Mouse (Mus musculus) thymus, postnatal 4 days (tissue): ENCODE results near the gene Dnah3.
A peak's percentile ranks its signal among the peaks of the same experiment; 100 is the strongest.

Experiments
- DNase-seq: peaks from one replicate; pipeline ENCODE4 v3.0.0; 2021

Gene Dnah3

GRCm38 (mm10) chr7:119936321-119936720 lies 158.8 kb downstream of the Dnah3 start:
- DNase-seq, result no peak

GRCm38 (mm10) chr7:119928783-119929440 lies 166.2 kb downstream of the Dnah3 start:
- no peak for DNase-seq

DNA sequence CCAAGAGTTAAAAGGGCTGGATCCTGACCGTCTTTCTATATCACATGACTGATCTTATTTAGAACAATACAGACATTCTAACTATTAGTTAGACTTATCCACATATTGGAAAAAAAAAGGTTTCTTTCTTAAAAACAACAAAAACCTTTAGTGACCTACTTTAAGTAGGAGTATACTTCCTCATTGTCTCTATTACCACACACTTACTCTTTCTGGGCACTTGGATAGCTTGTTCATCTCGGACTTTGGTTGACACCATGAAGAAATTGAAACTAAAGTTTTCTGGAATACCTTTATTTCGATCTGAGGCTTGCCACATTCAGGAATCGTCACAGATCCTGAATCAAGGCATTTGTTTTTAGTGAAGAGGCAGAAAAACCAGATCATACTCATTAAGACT lies 174.0 kb downstream of the Dnah3 start:
- DNase-seq, result no peak

GRCm38 (mm10) chr7:119920457-119920856 lies 174.6 kb downstream of the Dnah3 start:
- DNase-seq, result no peak

- DNase-seq, result no peak
These were observed 183.4 kb downstream of the Dnah3 start for GRCm38 (mm10) chr7:119911727-119912126.

GRCm38 (mm10) chr7:119906523-119907215 lies 188.4 kb downstream of the Dnah3 start:
- no peak for DNase-seq

GRCm38 (mm10) chr7:119899386-119900057 lies 195.6 kb downstream of the Dnah3 start:
- DNase-seq, result no peak

- DNase-seq, result no peak
These were observed 196.7 kb downstream of the Dnah3 start for GRCm38 (mm10) chr7:119898247-119898856.

- no peak for DNase-seq
These were observed 197.5 kb downstream of the Dnah3 start for GRCm38 (mm10) chr7:119897521-119898109.

DNA sequence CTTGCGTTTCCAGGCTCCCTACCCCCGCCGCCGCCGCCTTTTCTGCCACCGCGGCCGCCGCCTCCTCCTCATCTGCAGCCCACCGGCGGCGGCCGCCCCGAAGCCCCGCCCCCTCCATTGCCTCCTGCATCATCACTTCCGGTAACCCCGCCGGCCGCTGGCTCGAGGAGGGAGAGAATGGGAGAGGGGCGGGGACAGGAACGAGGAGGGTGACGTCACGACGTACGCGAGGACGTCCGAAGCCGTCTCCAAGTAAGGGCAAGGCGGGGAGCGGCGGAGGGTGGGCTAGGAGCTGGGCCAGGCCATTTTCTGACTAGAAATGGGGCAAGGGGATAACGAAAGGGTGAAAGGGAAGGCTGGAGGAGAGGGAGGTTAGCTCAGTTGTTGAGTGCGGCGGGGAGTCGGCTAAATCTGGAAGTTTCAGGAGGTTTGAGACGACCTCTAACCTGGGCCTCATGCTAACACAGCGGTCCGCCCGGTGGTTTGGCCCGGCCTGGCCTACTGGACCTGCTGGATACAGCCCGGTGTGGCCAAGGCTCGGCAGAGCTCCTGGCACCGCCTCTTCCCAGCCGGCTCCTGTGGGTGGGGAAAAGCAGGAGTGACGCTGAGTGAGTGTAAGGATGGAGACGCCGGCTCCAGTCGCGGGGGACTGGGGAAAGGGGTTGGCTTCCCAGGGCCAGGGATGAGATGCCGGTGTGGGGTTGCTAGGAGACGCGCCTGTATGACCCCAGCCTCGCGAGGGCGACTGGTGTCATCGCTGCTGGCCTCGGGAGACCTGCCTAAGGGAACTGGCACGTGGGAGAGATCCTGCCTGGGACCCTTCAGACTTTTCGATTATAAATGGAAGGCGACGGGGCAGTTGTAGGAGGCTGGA lies 199.2 kb downstream of the Dnah3 start, which contains the start of the genes Lyrm1 and Dcun1d3:
Lyrm1 (plus strand) TSS at position 223 of the 874 bp plus-strand sequence.
Dcun1d3 (minus strand) TSS at position 660 of the 874 bp plus-strand sequence.
- DNase-seq, result peak; percentile 98

GRCm38 (mm10) chr7:119894818-119895544 lies 200.1 kb downstream of the Dnah3 start:
- no peak for DNase-seq

GRCm38 (mm10) chr7:119892742-119893141 lies 202.3 kb downstream of the Dnah3 start:
- DNase-seq, result no peak

- no peak for DNase-seq
These were observed 202.9 kb downstream of the Dnah3 start for GRCm38 (mm10) chr7:119892198-119892597.

DNA sequence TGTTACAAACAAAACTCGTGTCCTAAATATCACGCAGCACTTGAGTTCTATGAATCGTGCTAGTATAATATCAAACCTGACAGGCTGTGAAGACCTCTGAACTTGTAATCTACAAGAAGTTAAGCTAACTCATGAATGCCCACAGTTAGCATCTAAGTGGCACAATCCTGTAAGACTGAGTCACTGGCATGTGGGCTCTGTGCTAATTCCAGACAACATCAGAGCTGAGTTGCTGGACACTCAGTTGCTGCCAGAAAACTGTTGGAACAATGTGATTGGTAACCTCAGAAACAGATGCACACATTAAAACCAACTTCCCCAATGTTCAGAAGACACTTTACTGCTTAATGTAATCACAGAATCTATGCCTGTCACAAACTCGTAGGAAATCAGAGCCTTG lies 207.2 kb downstream of the Dnah3 start:
- DNase-seq, result no peak

GRCm38 (mm10) chr7:119881229-119881628 lies 213.9 kb downstream of the Dnah3 start:
- DNase-seq, result no peak

GRCm38 (mm10) chr7:119880345-119880744 lies 214.7 kb downstream of the Dnah3 start:
- DNase-seq, result no peak

DNA sequence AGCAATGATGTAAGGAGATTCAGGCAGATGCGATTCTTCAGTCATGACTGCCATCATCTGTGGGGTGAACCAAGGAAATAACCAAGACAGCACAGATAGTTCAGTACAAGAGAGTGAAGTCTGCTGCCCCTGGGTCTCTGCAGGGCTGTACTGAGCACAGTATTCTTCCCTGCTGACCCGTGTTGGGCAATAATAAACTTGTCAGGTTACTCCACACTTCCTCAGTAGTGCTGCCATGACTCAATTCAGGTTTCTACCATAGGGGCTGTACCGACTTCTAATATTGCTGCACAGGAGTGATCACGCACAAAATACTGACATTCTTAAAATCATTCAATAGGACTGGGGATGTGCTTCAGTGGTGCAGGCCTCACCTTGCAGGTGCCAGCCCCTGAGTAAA lies 215.9 kb downstream of the Dnah3 start:
- no peak for DNase-seq

DNA sequence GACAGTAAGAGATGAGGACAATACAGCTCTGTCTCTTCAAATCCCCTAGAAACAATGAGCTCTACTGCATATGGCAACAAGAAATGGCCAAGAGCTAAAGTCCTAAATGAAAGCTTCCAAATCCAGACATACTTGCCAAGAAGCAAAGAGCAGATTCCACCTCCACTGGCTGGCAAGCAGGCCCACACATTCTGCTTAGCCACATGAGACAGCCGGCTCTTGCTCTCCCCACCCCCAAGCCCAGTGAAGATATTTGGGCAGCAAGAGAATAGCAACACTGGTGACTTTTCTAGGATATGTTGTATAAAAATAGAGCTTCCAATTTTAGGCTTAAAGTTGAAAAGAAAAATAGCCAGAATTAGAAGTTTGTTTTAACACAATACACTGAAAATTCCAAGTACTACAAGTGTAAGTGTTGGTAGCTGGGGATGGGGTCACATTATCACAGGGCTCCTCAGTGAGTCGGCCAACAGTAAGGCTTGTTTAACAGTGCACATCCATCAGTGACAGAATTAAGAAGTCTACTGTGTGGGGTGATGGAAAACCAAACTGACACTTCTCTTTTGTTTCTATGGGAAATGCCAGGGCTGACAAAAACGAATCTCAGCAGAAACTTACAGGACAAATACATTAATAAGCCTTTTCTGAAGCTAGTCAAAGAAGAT lies 219.2 kb downstream of the Dnah3 start:
- DNase-seq, result no peak

DNA sequence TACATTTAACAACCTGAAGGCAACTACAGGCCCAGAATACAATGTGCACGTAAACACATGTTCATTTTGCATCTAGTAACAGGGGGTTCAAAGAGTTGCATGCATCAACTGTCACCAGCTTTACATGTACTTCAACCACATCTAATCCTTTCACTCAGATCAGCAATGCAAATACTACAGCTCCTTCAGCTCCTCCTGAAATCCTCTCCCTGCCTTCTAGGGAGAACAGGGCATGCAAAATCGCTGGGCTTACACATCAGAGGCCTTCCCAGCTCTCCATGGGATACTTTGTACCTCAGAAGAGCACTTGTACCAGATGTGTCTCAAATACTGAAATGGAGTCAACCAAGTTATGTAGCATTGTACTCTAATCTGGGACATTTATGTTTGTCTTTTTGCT lies 222.0 kb downstream of the Dnah3 start:
- DNase-seq, result no peak
